Mouse (Mus musculus): Measurements from ENCODE around the gene Vezf1. TPM values are rescaled to one million over a fixed set of nuclear protein-coding genes. Genes with fewer than 3 reads are reported as not detected.

Vezf1 gene
- total and polyA plus RNA-seq, 3 experiments, result 8.0 to 20.8 TPM; not detected in 1

- Histone ChIP-seq H3K27me3 (ENCODE audit: control insufficient read depth in 1 of 2, insufficient read depth in 2 of 2, low read length in 2 of 2) (peaks cover 3 to 4% of the 10 kb centered on the region in 2 experiments), H3K36me3 (ENCODE audit: control insufficient read depth in 1 of 2, insufficient read depth in 2 of 2, low read length in 2 of 2) (no peaks in the 10 kb centered on the region), H3K9me3 (replicated peaks; ENCODE audit: insufficient read depth, low read length) (no peaks in the 10 kb centered on the region), H3K4me1 (ENCODE audit: control insufficient read depth in 1 of 2, insufficient read depth in 2 of 2, low read length in 2 of 2) (no peaks in the 10 kb centered on the region), H3K9ac (ENCODE audit: control insufficient read depth, low read depth, low read length, poor library complexity, severe bottlenecking) (no peak overlapping the region), H3K79me2 (ENCODE audit: control insufficient read depth, insufficient read depth, low read length, poor library complexity) (no peaks in the 10 kb centered on the region), H3K4me3 (ENCODE audit: control insufficient read depth in 1 of 2, insufficient read depth in 1 of 2, low read depth in 2 of 2, low read length in 2 of 2) (no peak overlapping the region), H3K27ac (ENCODE audit: control insufficient read depth, low read depth, low read length) (no peak overlapping the region)
- TF ChIP-seq JUND (IDR thresholded peaks at IDR 0.05; ENCODE audit: low read depth, low read length) (no peak), GATA1 (IDR thresholded peaks at IDR 0.05; ENCODE audit: low read depth, low read length) (no peak), GABPA (IDR thresholded peaks at IDR 0.05; ENCODE audit: low read depth, low read length) (no peak)
- no peak for DNase-seq (ENCODE audit: low read depth, low spot score)
Observed at GRCm38 (mm10) chr11:88123021-88123420, 54.9 kb downstream of the Vezf1 start.

DNA sequence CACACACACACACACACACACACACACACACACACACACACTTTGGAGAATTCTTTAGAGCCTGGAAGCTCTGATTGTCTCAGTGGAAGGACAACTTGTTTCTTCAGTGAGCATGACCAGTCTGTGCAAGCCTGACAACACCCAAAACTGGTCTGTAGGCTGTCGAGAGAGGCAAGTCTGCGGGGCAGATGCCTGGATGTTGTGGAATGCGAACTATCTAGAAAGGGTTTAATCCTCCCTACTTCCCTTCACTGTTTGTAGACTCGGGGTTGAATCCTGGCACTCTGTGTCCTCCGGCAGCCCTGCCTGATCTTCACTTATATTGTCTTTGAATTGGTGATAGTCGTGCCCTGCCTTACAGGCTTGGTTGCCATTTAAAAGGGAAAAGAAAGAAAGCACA lies 55.7 kb downstream of the Vezf1 start:
- H3K4me1 ChIP-seq (ENCODE audit: control insufficient read depth in 1 of 2, insufficient read depth in 2 of 2, low read length in 2 of 2), result no peaks in the 10 kb centered on the region
- TF ChIP-seq RCOR1 (IDR thresholded peaks at IDR 0.05; ENCODE audit: low read depth, low read length), result no peak
- TF ChIP-seq SMC3 (IDR thresholded peaks at IDR 0.05; ENCODE audit: low read depth, low read length), result no peak
- TF ChIP-seq POLR2AphosphoS2 (IDR thresholded peaks at IDR 0.05; ENCODE audit: low read length), result no peak
- no peak for TF ChIP-seq ZNF384 (IDR thresholded peaks at IDR 0.05; ENCODE audit: low read depth, low read length)
- TF ChIP-seq MYC (IDR thresholded peaks at IDR 0.05; ENCODE audit: low read depth, low read length), result no peak
- TF ChIP-seq GATA1 (IDR thresholded peaks at IDR 0.05; ENCODE audit: low read depth, low read length), result no peak
- no peak for TF ChIP-seq E2F4 (IDR thresholded peaks at IDR 0.05; ENCODE audit: borderline replicate concordance, low read depth, low read length)
- TF ChIP-seq NRF1 (IDR thresholded peaks at IDR 0.05; ENCODE audit: insufficient read depth, low read depth, low read length, poor library complexity, severe bottlenecking), result no peak
- TF ChIP-seq TAL1 (IDR thresholded peaks at IDR 0.05; ENCODE audit: low read length), result no peak
- no peaks in the 10 kb centered on the region for H3K9me3 ChIP-seq (replicated peaks; ENCODE audit: insufficient read depth, low read length)
- DNase-seq (ENCODE audit: low read depth, low spot score), result no peak
- no peak overlapping the region for H3K9ac ChIP-seq (ENCODE audit: control insufficient read depth, low read depth, low read length, poor library complexity, severe bottlenecking)
- H3K36me3 ChIP-seq (ENCODE audit: control insufficient read depth in 1 of 2, insufficient read depth in 2 of 2, low read length in 2 of 2), result no peaks in the 10 kb centered on the region
- H3K4me3 ChIP-seq (ENCODE audit: control insufficient read depth in 1 of 2, insufficient read depth in 1 of 2, low read depth in 2 of 2, low read length in 2 of 2), result no peak overlapping the region
- no peaks in the 10 kb centered on the region for H3K79me2 ChIP-seq (ENCODE audit: control insufficient read depth, insufficient read depth, low read length, poor library complexity)
- no peak overlapping the region for H3K27ac ChIP-seq (ENCODE audit: control insufficient read depth, low read depth, low read length)
- peaks cover 3 to 4% of the 10 kb centered on the region in 2 experiments for H3K27me3 ChIP-seq (ENCODE audit: control insufficient read depth in 1 of 2, insufficient read depth in 2 of 2, low read length in 2 of 2)

- no peak for TF ChIP-seq JUND (IDR thresholded peaks at IDR 0.05; ENCODE audit: low read depth, low read length)
- no peaks in the 10 kb centered on the region for H3K9me3 ChIP-seq (replicated peaks; ENCODE audit: insufficient read depth, low read length)
- H3K4me1 ChIP-seq (ENCODE audit: control insufficient read depth in 1 of 2, insufficient read depth in 2 of 2, low read length in 2 of 2), result peaks cover 3 to 9% of the 10 kb centered on the region in 2 experiments
- no peak overlapping the region for H3K27ac ChIP-seq (ENCODE audit: control insufficient read depth, low read depth, low read length)
- no peak overlapping the region for H3K4me3 ChIP-seq (ENCODE audit: control insufficient read depth in 1 of 2, insufficient read depth in 1 of 2, low read depth in 2 of 2, low read length in 2 of 2)
- no peaks in the 10 kb centered on the region for H3K79me2 ChIP-seq (ENCODE audit: control insufficient read depth, insufficient read depth, low read length, poor library complexity)
- H3K9ac ChIP-seq (ENCODE audit: control insufficient read depth, low read depth, low read length, poor library complexity, severe bottlenecking), result no peak overlapping the region
- H3K36me3 ChIP-seq (ENCODE audit: control insufficient read depth in 1 of 2, insufficient read depth in 2 of 2, low read length in 2 of 2), result peaks cover 0 to 8% of the 10 kb centered on the region in 2 experiments; a peak in 2 of 4 replicates
- DNase-seq (ENCODE audit: low read depth, low spot score), result no peak
- peaks cover 3 to 4% of the 10 kb centered on the region in 2 experiments for H3K27me3 ChIP-seq (ENCODE audit: control insufficient read depth in 1 of 2, insufficient read depth in 2 of 2, low read length in 2 of 2)
Observed at GRCm38 (mm10) chr11:88125483-88125882, 57.4 kb downstream of the Vezf1 start.
